ENCODE assay signal across 27 mouse cellular contexts in genomic region chr1:187307335-187307734, GRCm38 (mm10).
DNase-seq lines count a peak whose midpoint lies in the region; ATAC-seq lines count a peak whose summit lies in the region.
"Had no signal": no experiment of that assay in that cellular context is flagged by ENCODE, and none has a peak within 500 bp of the region (broad histone marks: within the 10 kb centered on the region; RNA-seq: fewer than 3 reads in every experiment).

No protein-coding gene starts in this region.

- no peak overlapping the region for H3K9ac ChIP-seq in heart, embryonic 13.5 days
- H3K9ac ChIP-seq in heart, embryonic 16.5 days (ENCODE audit: low read length) = no peak overlapping the region
- H3K9ac ChIP-seq in midbrain, embryonic 16.5 days (ENCODE audit: low read depth, low read length) = no peak overlapping the region
- H3K9ac ChIP-seq: embryonic facial prominence, embryonic 13.5 days; forebrain, embryonic 12.5 days; forebrain, embryonic 15.5 days; hindbrain, embryonic 12.5 days; intestine, embryonic 15.5 days had no signal

- H3K27ac ChIP-seq in heart, embryonic 10.5 days = peak overlapping the region; percentile 13; the same call in 1 of the 2 replicates
- peak overlapping the region; percentile 50 for H3K27ac ChIP-seq in heart, embryonic 13.5 days (replicated peaks)
- peak overlapping the region; percentile 24; the same call in 1 of the 2 replicates for H3K27ac ChIP-seq in heart, embryonic 16.5 days (ENCODE audit: low read length)
- H3K27ac ChIP-seq in midbrain, embryonic 10.5 days (replicated peaks) = peak overlapping the region; percentile 52; the same call in 1 of the 2 replicates
- H3K27ac ChIP-seq in midbrain, embryonic 16.5 days (ENCODE audit: low read length) = no peak overlapping the region
- H3K27ac ChIP-seq: embryonic facial prominence, embryonic 10.5 days; embryonic facial prominence, embryonic 13.5 days; forebrain, embryonic 12.5 days; forebrain, embryonic 15.5 days; hindbrain, embryonic 12.5 days; intestine, embryonic 15.5 days had no signal

- H3K4me2 ChIP-seq in heart, embryonic 13.5 days = no peak overlapping the region
- H3K4me2 ChIP-seq in heart, embryonic 16.5 days (ENCODE audit: low read depth, low read length) = no peak overlapping the region
- H3K4me2 ChIP-seq in midbrain, embryonic 16.5 days (ENCODE audit: low read length) = no peak overlapping the region
- H3K4me2 ChIP-seq: embryonic facial prominence, embryonic 13.5 days; forebrain, embryonic 12.5 days; forebrain, embryonic 15.5 days; hindbrain, embryonic 12.5 days; intestine, embryonic 15.5 days had no signal

- H3K36me3 ChIP-seq in heart, embryonic 10.5 days = no peaks in the 10 kb centered on the region
- H3K36me3 ChIP-seq in heart, embryonic 13.5 days = no peaks in the 10 kb centered on the region
- no peaks in the 10 kb centered on the region for H3K36me3 ChIP-seq in heart, embryonic 16.5 days (ENCODE audit: control insufficient read depth, insufficient read depth)
- peaks cover 20% of the 10 kb centered on the region for H3K36me3 ChIP-seq in midbrain, embryonic 10.5 days
- H3K36me3 ChIP-seq in midbrain, embryonic 16.5 days (ENCODE audit: control insufficient read depth, insufficient read depth, low read length) = peaks cover 2% of the 10 kb centered on the region; the same call in 1 of the 2 replicates
- H3K36me3 ChIP-seq: forebrain, embryonic 12.5 days; forebrain, embryonic 15.5 days; hindbrain, embryonic 12.5 days; intestine, embryonic 15.5 days had no signal

- peak; percentile 25; the same call in 1 of the 2 replicates for ATAC-seq in heart, embryonic 13.5 days (ENCODE audit: extremely low read depth, insufficient number of reproducible peaks, low FRiP score, low TSS enrichment)
- ATAC-seq in heart, embryonic 16.5 days (replicated peaks; ENCODE audit: extremely low read depth, insufficient read depth, low FRiP score) = peak; percentile 75
- ATAC-seq in midbrain, embryonic 16.5 days = no peak
- ATAC-seq: activated CD4-positive, CD25-positive, alpha-beta regulatory T cell, adult 4 months; forebrain, embryonic 15.5 days; hindbrain, embryonic 16.5 days; intestine, embryonic 15.5 days had no signal

- DNase-seq in heart, embryonic 10.5 days (ENCODE audit: low spot score) = no peak
- DNase-seq in heart, postnatal 4 days = no peak
- no peak for DNase-seq in heart, adult 18-20 months
- DNase-seq in heart, adult 8-10 months (ENCODE audit: low spot score) = no peak
- no peak for DNase-seq in midbrain, embryonic 10.5 days (ENCODE audit: low spot score)
- DNase-seq: adrenal gland, adult 8-10 months; adrenal gland, postnatal 25 days; cerebellum, adult 11-12 months; cerebellum, adult 8-10 months; cerebellum, postnatal 10 days; cerebellum, postnatal 36 days; embryo, embryonic 11 days; gastrocnemius, postnatal 25 days; kidney, adult 11 months; kidney, adult 8-10 months had no signal

- H3K4me3 ChIP-seq in heart, embryonic 10.5 days = no peak overlapping the region
- no peak overlapping the region for H3K4me3 ChIP-seq in heart, embryonic 13.5 days
- H3K4me3 ChIP-seq in heart, embryonic 16.5 days (ENCODE audit: low read length) = no peak overlapping the region
- H3K4me3 ChIP-seq in midbrain, embryonic 10.5 days = no peak overlapping the region
- no peak overlapping the region for H3K4me3 ChIP-seq in midbrain, embryonic 16.5 days (ENCODE audit: low read depth, low read length)
- H3K4me3 ChIP-seq: embryonic facial prominence, embryonic 10.5 days; embryonic facial prominence, embryonic 13.5 days; erythroblast, embryonic 14.5 days; forebrain, embryonic 12.5 days; forebrain, embryonic 15.5 days; hindbrain, embryonic 12.5 days; intestine, embryonic 15.5 days had no signal

- H3K4me1 ChIP-seq in heart, embryonic 10.5 days = peaks cover 27% of the 10 kb centered on the region
- peaks cover 27% of the 10 kb centered on the region for H3K4me1 ChIP-seq in heart, embryonic 13.5 days
- peaks cover 10% of the 10 kb centered on the region for H3K4me1 ChIP-seq in heart, embryonic 16.5 days (ENCODE audit: control insufficient read depth, insufficient read depth, low read length)
- H3K4me1 ChIP-seq in midbrain, embryonic 10.5 days = 0 out of 2 replicates have a peak, but pooled peaks cover 3% of the 10 kb centered on the region
- no peaks in the 10 kb centered on the region; the same call in 1 of the 2 replicates for H3K4me1 ChIP-seq in midbrain, embryonic 16.5 days (ENCODE audit: control insufficient read depth, insufficient read depth, low read length)
- H3K4me1 ChIP-seq: embryonic facial prominence, embryonic 10.5 days; forebrain, embryonic 15.5 days; intestine, embryonic 15.5 days had no signal

- H3K9me3 ChIP-seq in heart, embryonic 10.5 days = no peaks in the 10 kb centered on the region
- H3K9me3 ChIP-seq in heart, embryonic 13.5 days = no peaks in the 10 kb centered on the region
- H3K9me3 ChIP-seq in heart, embryonic 16.5 days (replicated peaks; ENCODE audit: control insufficient read depth, low read length) = no peaks in the 10 kb centered on the region
- H3K9me3 ChIP-seq in midbrain, embryonic 10.5 days (replicated peaks) = no peaks in the 10 kb centered on the region
- no peaks in the 10 kb centered on the region for H3K9me3 ChIP-seq in midbrain, embryonic 16.5 days (replicated peaks; ENCODE audit: control insufficient read depth, low read length, poor library complexity, severe bottlenecking)
- H3K9me3 ChIP-seq: embryonic facial prominence, embryonic 10.5 days; embryonic facial prominence, embryonic 13.5 days; forebrain, embryonic 12.5 days; forebrain, embryonic 15.5 days; hindbrain, embryonic 12.5 days; intestine, embryonic 15.5 days had no signal

- H3K27me3 ChIP-seq in heart, embryonic 10.5 days (ENCODE audit: insufficient read depth, poor library complexity, severe bottlenecking) = no peaks in the 10 kb centered on the region
- H3K27me3 ChIP-seq in heart, embryonic 13.5 days (replicated peaks) = no peaks in the 10 kb centered on the region
- no peaks in the 10 kb centered on the region for H3K27me3 ChIP-seq in heart, embryonic 16.5 days (ENCODE audit: control insufficient read depth, insufficient read depth, low read length)
- no peaks in the 10 kb centered on the region for H3K27me3 ChIP-seq in midbrain, embryonic 10.5 days (ENCODE audit: low read depth, poor library complexity, severe bottlenecking)
- no peaks in the 10 kb centered on the region for H3K27me3 ChIP-seq in midbrain, embryonic 16.5 days (ENCODE audit: control insufficient read depth, insufficient read depth, low read depth, low read length)
- H3K27me3 ChIP-seq: embryonic facial prominence, embryonic 13.5 days; forebrain, embryonic 12.5 days; forebrain, embryonic 15.5 days; hindbrain, embryonic 12.5 days; intestine, embryonic 15.5 days had no signal

- 41% methylated on average over 4 of the region's 4 CpGs for WGBS in heart, embryonic 10.5 days
- WGBS in heart, embryonic 13.5 days = 34% methylated on average over 4 of the region's 4 CpGs
- 45% methylated on average over 4 of the region's 4 CpGs for WGBS in heart, embryonic 16.5 days
- WGBS in midbrain, embryonic 10.5 days = 93% methylated on average over 4 of the region's 4 CpGs
- 94% methylated on average over 4 of the region's 4 CpGs for WGBS in midbrain, embryonic 16.5 days
